Mouse (Mus musculus) lung, postnatal 0 days (tissue): Measurements from ENCODE around the gene Evx1.

Source experiments
- CTCF ChIP-seq: IDR thresholded peaks from 2 replicates; pipeline ENCODE4 v1.5.1; 2016; ENCODE audit warnings: antibody characterized with exemption, mild to moderate bottlenecking
- EP300 ChIP-seq: IDR thresholded peaks from 2 replicates; pipeline ENCODE4 v1.6.1; 2016; ENCODE audit warnings: antibody characterized with exemption, mild to moderate bottlenecking, control low read depth

- TF ChIP-seq EP300 (no peak), CTCF (no peak)
These were observed 45.6 kb upstream of the Evx1 start for GRCm38 (mm10) chr6:52267691-52268090.
